In genomic region chr17:34261502-34261901, GRCm38 (mm10) we compare ENCODE assay signal across 7 mouse cellular contexts. TPM values are rescaled to one million over a fixed set of nuclear protein-coding genes. Genes with fewer than 3 reads are reported as not detected.
DNase-seq lines count a peak whose midpoint lies in the region; ATAC-seq and TF ChIP-seq lines count a peak whose summit lies in the region.

No protein-coding gene starts in this region.

- no peaks in the 10 kb centered on the region for H3K36me3 ChIP-seq in forebrain, embryonic 14.5 days (ENCODE audit: control insufficient read depth, insufficient read depth, low read length)
- H3K36me3 ChIP-seq in hindbrain, embryonic 13.5 days: no peaks in the 10 kb centered on the region
- no peaks in the 10 kb centered on the region for H3K36me3 ChIP-seq in midbrain, embryonic 10.5 days

- peaks cover 2% of the 10 kb centered on the region for H3K4me1 ChIP-seq in bone marrow, adult 2 months (ENCODE audit: control insufficient read depth, insufficient read depth, low read length)
- peaks cover 4% of the 10 kb centered on the region; the same call in 1 of the 2 replicates for H3K4me1 ChIP-seq in forebrain, embryonic 14.5 days (ENCODE audit: control insufficient read depth, insufficient read depth, low read length)
- H3K4me1 ChIP-seq in hindbrain, embryonic 13.5 days (replicated peaks): peaks cover 27% of the 10 kb centered on the region
- H3K4me1 ChIP-seq in midbrain, embryonic 10.5 days: peaks cover 29% of the 10 kb centered on the region

- no peak for TF ChIP-seq POLR2A in bone marrow, adult 2 months (IDR thresholded peaks at IDR 0.05; ENCODE audit: borderline replicate concordance, control insufficient read depth, low read depth, low read length)

- TF ChIP-seq CTCF in bone marrow, adult 2 months (IDR thresholded peaks at IDR 0.05; ENCODE audit: control insufficient read depth, insufficient read depth, low read length): no peak

- H3K27me3 ChIP-seq in forebrain, embryonic 14.5 days (replicated peaks; ENCODE audit: control insufficient read depth, insufficient read depth, low read length): peaks cover 19% of the 10 kb centered on the region
- peaks cover 41% of the 10 kb centered on the region for H3K27me3 ChIP-seq in hindbrain, embryonic 13.5 days
- H3K27me3 ChIP-seq in midbrain, embryonic 10.5 days (ENCODE audit: low read depth, poor library complexity, severe bottlenecking): peaks cover 34% of the 10 kb centered on the region

- peak; percentile 54 for ATAC-seq in forebrain, embryonic 14.5 days
- peak; percentile 43 for ATAC-seq in hindbrain, embryonic 13.5 days (ENCODE audit: low FRiP score)

- no peak overlapping the region for H3K4me3 ChIP-seq in bone marrow, adult 2 months (replicated peaks; ENCODE audit: control insufficient read depth, low read depth, low read length)
- no peak overlapping the region for H3K4me3 ChIP-seq in forebrain, embryonic 14.5 days (ENCODE audit: low read depth, low read length)
- no peak overlapping the region for H3K4me3 ChIP-seq in hindbrain, embryonic 13.5 days
- H3K4me3 ChIP-seq in midbrain, embryonic 10.5 days: no peak overlapping the region

- H3K4me2 ChIP-seq in forebrain, embryonic 14.5 days (ENCODE audit: low read length): no peak overlapping the region
- no peak overlapping the region for H3K4me2 ChIP-seq in hindbrain, embryonic 13.5 days

- DNase-seq in MN1 (ENCODE audit: low spot score): peak; percentile 84
- DNase-seq in forebrain, embryonic 14.5 days (ENCODE audit: low spot score): peak; percentile 92
- DNase-seq in layer of hippocampus, adult 9-10 months (ENCODE audit: low spot score): peak; percentile 96
- peak; percentile 24 for DNase-seq in midbrain, embryonic 10.5 days (ENCODE audit: low spot score)
- DNase-seq in right cerebral cortex, postnatal 14 days: peak; percentile 74

- H3K9ac ChIP-seq in forebrain, embryonic 14.5 days (ENCODE audit: low read length): no peak overlapping the region
- no peak overlapping the region for H3K9ac ChIP-seq in hindbrain, embryonic 13.5 days

- 24% methylated on average over 4 of the region's 4 CpGs for WGBS in bone marrow, adult 2 months
- WGBS in forebrain, embryonic 14.5 days: 29% methylated on average over 4 of the region's 4 CpGs
- 37% methylated on average over 4 of the region's 4 CpGs for WGBS in hindbrain, embryonic 13.5 days
- 35% methylated on average over 4 of the region's 4 CpGs for WGBS in midbrain, embryonic 10.5 days

- H3K27ac ChIP-seq in bone marrow, adult 2 months (ENCODE audit: control insufficient read depth, insufficient read depth, low read depth, low read length, poor library complexity): peak overlapping the region; percentile 87
- H3K27ac ChIP-seq in forebrain, embryonic 14.5 days (ENCODE audit: low read depth, low read length): no peak overlapping the region
- H3K27ac ChIP-seq in hindbrain, embryonic 13.5 days: no peak overlapping the region
- no peak overlapping the region for H3K27ac ChIP-seq in midbrain, embryonic 10.5 days (replicated peaks)

- H3K9me3 ChIP-seq in forebrain, embryonic 14.5 days (replicated peaks; ENCODE audit: control insufficient read depth, low read length): no peaks in the 10 kb centered on the region
- H3K9me3 ChIP-seq in hindbrain, embryonic 13.5 days: no peaks in the 10 kb centered on the region
- no peaks in the 10 kb centered on the region for H3K9me3 ChIP-seq in midbrain, embryonic 10.5 days (replicated peaks)

RNA-seq across cellular contexts. Expression of gene H2-Ab1, which starts 4.0 kb away (rescaled TPM):
- polyA plus RNA-seq in bone marrow, adult 2 months (2011; ENCODE audit: insufficient read depth, insufficient read length, low replicate concordance, missing spikeins): 73.7 and 175 TPM in 2 replicates
- 1.4 and 2.1 TPM in 2 replicates for polyA plus RNA-seq in forebrain, embryonic 14.5 days (2014; fragmentation: Nextera tagmentation; extraction: Ambion mirVana)
- 1.2 and 1.9 TPM in 2 replicates for polyA plus RNA-seq in hindbrain, embryonic 13.5 days (2015; fragmentation: Nextera tagmentation; extraction: Ambion mirVana)
- 8.3 and 11.1 TPM in 2 replicates for polyA plus RNA-seq in midbrain, embryonic 10.5 days (2016; fragmentation: Nextera tagmentation; extraction: Ambion mirVana)

RNA-seq across cellular contexts. Expression of gene H2-Ob, which starts 22.8 kb away (rescaled TPM):
- 30.9 and 72.2 TPM in 2 replicates for polyA plus RNA-seq in bone marrow, adult 2 months (2011; ENCODE audit: insufficient read depth, insufficient read length, low replicate concordance, missing spikeins)
- polyA plus RNA-seq in forebrain, embryonic 14.5 days (2014; fragmentation: Nextera tagmentation; extraction: Ambion mirVana): 0.18 TPM in 1 of 2 replicates, not detected in the other
- 0.06 TPM in 1 of 2 replicates, not detected in the other for polyA plus RNA-seq in hindbrain, embryonic 13.5 days (2015; fragmentation: Nextera tagmentation; extraction: Ambion mirVana)
- not detected in 2 replicates for polyA plus RNA-seq in midbrain, embryonic 10.5 days (2016; fragmentation: Nextera tagmentation; extraction: Ambion mirVana)

RNA-seq across cellular contexts. Expression of gene H2-Aa, which starts 26.1 kb away (rescaled TPM):
- polyA plus RNA-seq in bone marrow, adult 2 months (2011; ENCODE audit: insufficient read depth, insufficient read length, low replicate concordance, missing spikeins): 65.0 and 143 TPM in 2 replicates
- 0.25 and 0.27 TPM in 2 replicates for polyA plus RNA-seq in forebrain, embryonic 14.5 days (2014; fragmentation: Nextera tagmentation; extraction: Ambion mirVana)
- polyA plus RNA-seq in hindbrain, embryonic 13.5 days (2015; fragmentation: Nextera tagmentation; extraction: Ambion mirVana): 0.30 and 0.35 TPM in 2 replicates
- polyA plus RNA-seq in midbrain, embryonic 10.5 days (2016; fragmentation: Nextera tagmentation; extraction: Ambion mirVana): not detected in 2 replicates

RNA-seq across cellular contexts. Expression of gene H2-Eb1, which starts 44.2 kb away (rescaled TPM):
- polyA plus RNA-seq in bone marrow, adult 2 months (2011; ENCODE audit: insufficient read depth, insufficient read length, low replicate concordance, missing spikeins): 32.6 and 82.7 TPM in 2 replicates
- polyA plus RNA-seq in forebrain, embryonic 14.5 days (2014; fragmentation: Nextera tagmentation; extraction: Ambion mirVana): 0.85 and 1.4 TPM in 2 replicates
- polyA plus RNA-seq in hindbrain, embryonic 13.5 days (2015; fragmentation: Nextera tagmentation; extraction: Ambion mirVana): 1.5 and 3.4 TPM in 2 replicates
- polyA plus RNA-seq in midbrain, embryonic 10.5 days (2016; fragmentation: Nextera tagmentation; extraction: Ambion mirVana): 1.5 and 2.0 TPM in 2 replicates

RNA-seq across cellular contexts. Expression of gene Tap2, which starts 58.2 kb away (rescaled TPM):
- polyA plus RNA-seq in bone marrow, adult 2 months (2011; ENCODE audit: insufficient read depth, insufficient read length, low replicate concordance, missing spikeins): 50.7 and 54.8 TPM in 2 replicates
- 0.28 and 0.61 TPM in 2 replicates for polyA plus RNA-seq in forebrain, embryonic 14.5 days (2014; fragmentation: Nextera tagmentation; extraction: Ambion mirVana)
- 2.1 and 2.2 TPM in 2 replicates for polyA plus RNA-seq in hindbrain, embryonic 13.5 days (2015; fragmentation: Nextera tagmentation; extraction: Ambion mirVana)
- polyA plus RNA-seq in midbrain, embryonic 10.5 days (2016; fragmentation: Nextera tagmentation; extraction: Ambion mirVana): 0.53 and 0.63 TPM in 2 replicates

Comparison
In these comparisons a context has a peak if more than half of its experiments do, and no peak if none do; other contexts are left out.
1. DNase-seq: peak in every context shown above with its lines; median percentile 96 in layer of hippocampus, adult 9-10 months; 92 in forebrain, embryonic 14.5 days; 84 in MN1; 74 in right cerebral cortex, postnatal 14 days; 24 in midbrain, embryonic 10.5 days.
2. RNA of gene H2-Ob, which starts 22.8 kb away (polyA plus RNA-seq): 30.9 to 72.2 TPM in bone marrow, adult 2 months; 0.18 TPM in forebrain, embryonic 14.5 days, 0.06 TPM in hindbrain, embryonic 13.5 days and not detected in midbrain, embryonic 10.5 days; every median in the first group is over 10 times any median in the second.
3. RNA of gene H2-Aa, which starts 26.1 kb away (polyA plus RNA-seq): 65.0 to 143 TPM in bone marrow, adult 2 months; 0.30 to 0.35 TPM in hindbrain, embryonic 13.5 days, 0.25 to 0.27 TPM in forebrain, embryonic 14.5 days and not detected in midbrain, embryonic 10.5 days; every median in the first group is over 10 times any median in the second.